Mouse (Mus musculus): ENCODE measurements around the gene Rapgef5.

- TF ChIP-seq CTCF (conservative IDR thresholded peaks at IDR 0.05 in 1 of 2, IDR thresholded peaks at IDR 0.05 in 1 of 2; ENCODE audit: low read depth in 2 of 2, low read length in 2 of 2), result no peak
- TF ChIP-seq POLR2AphosphoS2 (IDR thresholded peaks at IDR 0.05; ENCODE audit: low read depth, low read length), result no peak
- no peak for TF ChIP-seq RCOR1 (conservative IDR thresholded peaks at IDR 0.05; ENCODE audit: low read depth, low read length)
- TF ChIP-seq EP300 (IDR thresholded peaks at IDR 0.05; ENCODE audit: low read length), result no peak
- no peak for TF ChIP-seq MAX (IDR thresholded peaks at IDR 0.05; ENCODE audit: low read length)
- no peak for TF ChIP-seq KAT2A (IDR thresholded peaks at IDR 0.05; ENCODE audit: insufficient replicate concordance, low read length)
- no peak for TF ChIP-seq ZC3H11A (IDR thresholded peaks at IDR 0.05; ENCODE audit: low read depth, low read length)
- no peak for TF ChIP-seq E2F4 (IDR thresholded peaks at IDR 0.05; ENCODE audit: insufficient replicate concordance, low read depth, low read length)
- TF ChIP-seq USF2 (conservative IDR thresholded peaks at IDR 0.05; ENCODE audit: low read depth, low read length), result no peak
- TF ChIP-seq TBP (conservative IDR thresholded peaks at IDR 0.05; ENCODE audit: low read depth, low read length), result no peak
- no peak for TF ChIP-seq ZNF384 (IDR thresholded peaks at IDR 0.05; ENCODE audit: low read depth, low read length)
- TF ChIP-seq MYC (IDR thresholded peaks at IDR 0.05; ENCODE audit: low read depth, low read length), result no peak
These were observed 137.7 kb downstream of the Rapgef5 start for GRCm38 (mm10) chr12:117653920-117654472.

Data from CH12.LX (cell line).